Mouse (Mus musculus) cortical plate, adult 2 months (tissue): Measurements from ENCODE around the gene Hspa1b. TPM values are rescaled to one million over a fixed set of nuclear protein-coding genes. Genes with fewer than 3 reads are reported as not detected.
"Not testable (repeated sequence)": the region's sequence is repeated elsewhere in the genome, so short reads cannot be mapped to it uniquely, and the experiment has no call there.

Experiments used
- H3K27ac ChIP-seq: fragments of 200-500 bp; 2 replicates; pipeline ENCODE4 v1.5.1; 2012; ENCODE audit warnings: low read length, control low read depth, inconsistent platforms; ENCODE audit not compliant: insufficient read depth
- H3K4me1 ChIP-seq: fragments of 200-500 bp; 2 replicates; pipeline ENCODE4 v1.6.1; 2011; ENCODE audit warnings: low read length; ENCODE audit not compliant: control insufficient read depth, insufficient read depth
- H3K4me3 ChIP-seq: fragments of 200-500 bp; 2 replicates; pipeline ENCODE4 v1.5.1; 2011; ENCODE audit warnings: mild to moderate bottlenecking, low read length, control low read depth; ENCODE audit not compliant: insufficient read depth
- CTCF ChIP-seq: fragments of 200-500 bp; IDR thresholded peaks from 2 replicates; pipeline ENCODE4 v1.5.1; 2011; ENCODE audit warnings: mild to moderate bottlenecking, control low read depth, low read length; ENCODE audit not compliant: insufficient read depth; ENCODE audit errors: extremely low read depth
- POLR2A ChIP-seq: fragments of 200-500 bp; IDR thresholded peaks from 2 replicates; pipeline ENCODE4 v1.6.1; 2011; ENCODE audit warnings: mild to moderate bottlenecking, low read length, control low read depth; ENCODE audit not compliant: insufficient read depth; ENCODE audit errors: extremely low read depth
- polyA plus RNA-seq: library from polyadenylated mRNA; depleted of rRNA; stranded (reverse); fragments of >200 nt; gene quantifications from 2 replicates; pipeline ENCODE4 v1.2.3, GENCODE M21; 2012; rRNA removed

Gene Hspa1b
- 8.4 and 11.6 TPM in 2 replicates for polyA plus RNA-seq

DNA sequence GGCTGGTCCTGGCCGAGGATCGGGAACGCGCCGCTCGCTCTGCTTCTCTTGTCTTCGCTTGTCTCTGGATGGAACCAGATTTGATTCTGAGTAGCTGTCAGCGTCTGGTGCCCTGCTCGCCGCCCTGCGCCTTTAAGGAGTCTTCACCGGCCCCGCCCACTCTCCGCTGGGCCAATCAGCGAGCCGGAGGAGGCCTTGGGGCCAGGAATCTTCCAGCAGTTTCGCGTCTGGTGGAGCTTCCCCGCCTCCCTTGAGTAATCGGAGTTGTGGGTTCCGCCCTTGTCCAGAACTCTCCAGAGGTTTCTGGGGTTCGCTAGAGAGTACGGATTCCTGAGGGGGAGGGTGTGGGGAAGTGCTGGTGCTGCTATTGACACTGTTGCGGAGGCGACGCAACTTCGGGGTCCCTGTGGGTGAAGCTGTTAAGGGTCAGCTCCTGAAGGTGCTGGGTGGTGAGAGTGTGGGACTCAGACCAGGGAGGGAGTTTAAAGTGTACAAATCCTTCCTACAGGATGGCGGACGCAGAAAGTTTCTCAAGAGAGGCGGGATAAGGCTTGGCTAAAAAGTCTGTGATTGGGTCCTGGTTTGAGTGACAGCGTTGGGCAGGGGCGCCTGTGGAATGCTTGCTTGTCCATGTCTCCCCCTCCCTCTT is at the start of gene Hspa1b:
TSS of gene Hspa1b (minus strand) at position 109 of the 649 bp plus-strand sequence.
- Histone ChIP-seq H3K27ac (peak within 1 kb of the TSS; percentile 95), H3K4me3 (peak within 1 kb of the TSS; percentile 63)
- TF ChIP-seq POLR2A: peak; percentile 77
- H3K4me1 ChIP-seq: not testable (repeated sequence)

DNA sequence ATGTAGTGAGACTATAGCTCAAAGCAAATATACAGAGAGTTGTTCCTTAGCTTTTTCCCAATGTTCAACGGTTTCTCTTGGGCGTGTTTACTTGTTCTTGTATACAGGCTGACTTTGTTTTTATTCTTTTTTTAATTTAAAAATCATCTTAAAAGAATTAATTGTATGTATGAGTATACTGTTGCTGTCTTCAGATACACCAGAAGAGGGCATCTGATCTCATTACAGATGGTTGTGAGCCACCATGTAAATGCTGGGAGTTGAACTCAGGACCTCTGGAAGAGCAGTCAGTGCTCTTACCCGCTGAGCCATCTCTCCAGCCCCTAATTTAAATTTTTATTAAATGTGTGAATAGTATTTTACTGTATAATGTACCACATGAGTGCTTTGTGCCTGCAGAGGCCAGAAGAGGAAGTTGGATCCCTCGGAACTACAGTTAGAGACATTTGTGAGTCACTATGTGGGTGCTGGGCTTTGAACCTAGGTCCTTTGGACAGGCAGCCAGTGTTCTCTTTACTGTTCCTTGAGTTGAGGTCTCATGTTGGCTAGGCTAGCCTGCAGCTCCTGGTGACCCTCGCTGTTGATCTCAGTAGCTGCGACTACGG is 48.5 kb upstream of the Hspa1b start:
- Histone ChIP-seq H3K4me3 (no peak overlapping the region), H3K27ac (no peak overlapping the region), H3K4me1 (peaks cover under 1% of the 10 kb centered on the region; the same call in 1 of the 2 replicates)
- no peak for TF ChIP-seq POLR2A
- no peak for TF ChIP-seq CTCF

DNA sequence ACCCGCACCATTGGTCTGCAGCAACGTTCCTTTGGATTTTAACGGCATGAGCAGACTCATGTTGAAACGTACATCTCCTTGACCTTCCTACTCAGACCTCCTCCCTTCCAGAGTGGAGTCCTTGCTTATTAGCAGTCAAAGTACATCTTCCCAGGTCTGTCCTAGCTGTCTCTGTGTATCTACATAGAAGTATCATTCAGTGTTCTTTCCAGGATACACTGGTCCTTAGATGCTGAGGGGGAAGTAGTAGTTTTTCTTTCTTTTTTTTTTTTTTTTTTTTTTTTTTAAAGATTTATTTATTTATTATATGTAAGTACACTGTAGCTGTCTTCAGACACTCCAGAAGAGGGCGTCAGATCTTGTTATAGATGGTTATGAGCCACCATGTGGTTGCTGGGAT is 46.9 kb upstream of the Hspa1b start:
- H3K27ac ChIP-seq, H3K4me3 ChIP-seq, H3K4me1 ChIP-seq: not testable (repeated sequence)

DNA sequence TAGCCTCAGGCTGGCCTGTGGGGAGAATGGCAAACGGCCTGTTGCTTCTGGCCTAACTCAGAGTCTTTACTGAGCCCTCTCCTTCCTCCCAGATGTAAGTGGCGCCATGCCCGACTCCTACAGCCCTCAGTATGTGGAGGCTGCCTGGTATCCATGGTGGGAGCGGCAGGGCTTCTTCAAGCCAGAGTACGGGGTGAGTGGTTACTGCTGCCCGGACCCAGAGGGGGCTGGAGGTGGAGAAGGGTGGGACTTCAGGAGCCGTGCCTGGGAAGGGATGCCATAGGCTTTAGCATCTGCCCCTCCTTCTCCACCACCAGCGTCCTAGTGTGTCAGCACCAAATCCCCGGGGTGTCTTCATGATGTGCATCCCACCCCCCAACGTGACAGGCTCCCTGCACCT is 46.1 kb upstream of the Hspa1b start:
- Histone ChIP-seq H3K27ac (no peak overlapping the region), H3K4me3 (no peak overlapping the region), H3K4me1 (peaks cover 4% of the 10 kb centered on the region; the same call in 1 of the 2 replicates)
- TF ChIP-seq CTCF: no peak

DNA sequence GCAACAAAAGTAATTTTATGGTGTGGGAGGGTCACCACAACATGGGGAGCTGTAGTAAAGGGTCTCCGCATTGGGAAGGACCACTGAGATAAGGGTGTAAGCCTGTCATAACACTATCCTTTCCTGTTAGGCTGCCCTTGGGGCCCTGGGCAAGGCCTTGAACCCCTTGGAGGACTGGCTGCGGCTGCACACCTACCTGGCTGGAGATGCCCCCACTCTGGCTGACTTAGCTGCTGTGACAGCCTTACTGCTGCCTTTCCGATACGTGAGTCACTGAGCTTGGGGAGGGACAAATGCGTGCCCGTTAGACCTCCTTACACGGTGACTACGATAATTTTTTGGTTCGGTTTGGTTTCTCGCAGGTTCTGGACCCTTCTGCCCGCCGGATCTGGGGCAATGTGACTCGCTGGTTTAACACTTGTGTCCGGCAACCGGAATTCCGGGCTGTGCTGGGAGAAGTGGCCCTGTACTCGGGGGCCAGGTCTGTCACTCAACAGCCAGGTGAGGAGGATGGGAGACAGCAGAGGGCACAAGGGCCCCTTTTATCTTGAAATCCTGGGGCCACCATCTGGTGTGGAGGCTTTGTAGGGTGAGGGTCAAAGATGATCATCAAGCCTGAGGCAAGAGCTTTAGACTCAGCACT is 45.2 kb upstream of the Hspa1b start:
- H3K4me3 ChIP-seq: no peak overlapping the region
- peaks cover 4% of the 10 kb centered on the region; the same call in 1 of the 2 replicates for H3K4me1 ChIP-seq
- no peak for TF ChIP-seq POLR2A
- no peak for TF ChIP-seq CTCF
- H3K27ac ChIP-seq: no peak overlapping the region

DNA sequence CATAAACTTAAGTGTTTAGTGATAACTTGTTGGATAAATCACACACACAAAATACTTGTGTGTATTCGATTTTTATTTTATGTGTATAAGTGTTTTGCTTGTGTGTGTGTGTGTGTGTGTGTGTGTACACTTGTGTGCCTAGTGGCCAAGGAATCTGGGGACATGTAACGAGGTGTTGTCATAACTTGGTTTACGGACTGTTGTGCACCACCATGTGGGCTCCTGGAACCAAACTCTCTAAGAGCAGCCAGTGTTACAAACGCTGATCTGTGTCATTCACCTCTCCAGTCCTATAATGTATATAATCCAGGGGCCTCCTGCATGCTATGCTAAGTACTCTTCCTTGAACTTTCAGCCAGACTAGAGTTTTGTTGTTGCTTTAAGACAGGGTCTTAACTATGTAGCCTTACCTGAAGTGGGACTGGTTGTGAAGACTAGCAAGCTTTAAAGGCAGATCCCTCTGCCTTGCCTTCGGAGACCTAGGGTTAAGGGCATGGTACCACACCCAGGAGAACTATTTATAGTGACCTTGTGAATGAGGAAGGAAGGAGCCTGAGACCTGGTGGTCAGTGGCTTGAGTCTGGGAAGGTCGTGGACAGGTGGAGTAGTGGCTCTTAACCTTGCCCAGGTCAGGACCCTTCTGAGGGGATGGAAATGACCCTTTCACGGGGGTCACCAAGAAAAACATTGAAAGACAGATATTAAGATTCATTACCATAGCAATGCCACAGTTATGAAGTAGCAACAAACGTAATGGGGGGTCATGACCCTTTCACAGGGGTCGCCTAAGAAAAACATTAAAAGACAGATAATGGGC is 44.2 kb upstream of the Hspa1b start:
- Histone ChIP-seq H3K27ac (no peak overlapping the region), H3K4me1 (peaks cover 4% of the 10 kb centered on the region; the same call in 1 of the 2 replicates), H3K4me3 (no peak overlapping the region)
- TF ChIP-seq CTCF (no peak), POLR2A (no peak)

DNA sequence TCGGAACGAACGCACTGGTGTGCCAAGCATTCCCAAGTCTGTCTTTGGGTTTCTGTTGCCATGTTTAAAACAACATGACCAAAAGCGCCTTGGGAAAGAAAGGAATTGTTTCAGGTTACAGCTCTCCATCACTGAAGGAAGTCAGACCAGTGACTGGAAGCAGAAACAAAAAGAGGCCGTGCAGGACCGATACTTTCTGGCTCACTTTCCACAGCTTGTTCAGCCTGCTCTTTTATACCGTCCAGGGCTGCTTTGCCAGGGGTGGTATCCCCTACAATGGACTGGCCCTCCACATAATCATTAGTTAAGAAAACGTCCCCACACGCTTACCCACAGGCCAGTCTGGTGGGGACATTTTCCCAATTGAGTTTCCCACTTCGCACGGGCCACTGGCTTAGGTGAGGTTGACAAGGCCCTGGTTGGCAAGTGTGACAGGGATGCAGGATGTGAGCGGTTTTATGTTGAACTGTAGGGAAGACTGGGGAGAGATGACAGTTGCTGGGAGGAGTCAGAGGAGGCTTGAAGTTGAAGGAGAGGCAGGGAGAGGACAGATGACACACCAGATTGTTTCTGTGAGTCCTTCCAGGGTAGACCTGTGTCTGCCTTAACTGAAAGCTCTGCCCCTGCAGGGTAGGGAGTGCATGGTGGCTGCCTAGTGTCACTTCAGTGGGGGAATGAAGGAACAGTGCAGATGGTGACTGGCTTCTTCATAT is 43.3 kb upstream of the Hspa1b start:
- Histone ChIP-seq H3K4me1 (peaks cover 4% of the 10 kb centered on the region; the same call in 1 of the 2 replicates), H3K27ac (no peak overlapping the region), H3K4me3 (peak overlapping the region; percentile 94; the same call in 1 of the 2 replicates)
- TF ChIP-seq POLR2A: no peak
- no peak for TF ChIP-seq CTCF

DNA sequence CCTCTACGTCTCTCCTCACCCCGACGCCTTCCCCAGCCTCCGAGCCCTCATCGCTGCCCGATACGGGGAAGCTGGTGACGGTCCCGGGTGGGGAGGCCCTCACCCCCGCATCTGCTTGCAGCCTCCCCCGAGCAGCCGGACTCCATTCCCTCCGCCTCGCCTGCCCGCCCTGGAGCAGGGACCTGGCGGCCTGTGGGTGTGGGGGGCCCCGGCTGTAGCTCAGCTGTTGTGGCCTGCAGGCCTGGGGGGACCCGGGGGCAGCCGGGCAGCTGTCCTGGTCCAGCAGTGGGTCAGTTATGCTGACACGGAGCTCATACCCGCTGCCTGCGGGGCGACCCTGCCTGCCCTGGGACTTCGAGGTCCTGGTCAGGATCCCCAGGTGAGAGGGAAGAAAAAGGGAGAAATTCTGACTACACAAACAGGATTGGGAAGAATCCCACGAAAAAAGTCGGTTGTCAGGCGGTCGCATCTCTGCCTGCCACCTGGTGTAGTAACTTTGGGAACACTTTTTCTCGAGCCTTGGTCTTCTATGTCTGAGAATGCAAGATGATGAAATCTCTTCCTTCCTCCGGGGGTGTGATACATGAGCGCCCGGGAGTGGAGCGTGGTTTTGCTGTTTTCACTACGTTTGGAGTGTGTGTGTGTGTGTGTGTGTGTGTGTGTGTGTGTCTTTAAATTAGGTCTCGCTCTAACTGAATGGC is 42.6 kb upstream of the Hspa1b start:
- TF ChIP-seq CTCF (no peak), POLR2A (no peak)

More for the DNA sequence above, 42.6 kb upstream of the Hspa1b start:
- Histone ChIP-seq H3K4me1 (peaks cover 4% of the 10 kb centered on the region; the same call in 1 of the 2 replicates), H3K4me3 (peak overlapping the region; percentile 94), H3K27ac (peak overlapping the region; percentile 100)
